Mouse (Mus musculus) urinary bladder, postnatal 14 days (tissue): Measurements from ENCODE around the gene Kremen1.

ENCODE experiments used
- DNase-seq: peaks from one replicate; pipeline ENCODE4 v3.0.0; 2021; ENCODE audit warnings: low spot score

Kremen1 gene

GRCm38 (mm10) chr11:5265764-5266163 is 4.4 kb upstream of the Kremen1 start:
- DNase-seq = no peak

DNA sequence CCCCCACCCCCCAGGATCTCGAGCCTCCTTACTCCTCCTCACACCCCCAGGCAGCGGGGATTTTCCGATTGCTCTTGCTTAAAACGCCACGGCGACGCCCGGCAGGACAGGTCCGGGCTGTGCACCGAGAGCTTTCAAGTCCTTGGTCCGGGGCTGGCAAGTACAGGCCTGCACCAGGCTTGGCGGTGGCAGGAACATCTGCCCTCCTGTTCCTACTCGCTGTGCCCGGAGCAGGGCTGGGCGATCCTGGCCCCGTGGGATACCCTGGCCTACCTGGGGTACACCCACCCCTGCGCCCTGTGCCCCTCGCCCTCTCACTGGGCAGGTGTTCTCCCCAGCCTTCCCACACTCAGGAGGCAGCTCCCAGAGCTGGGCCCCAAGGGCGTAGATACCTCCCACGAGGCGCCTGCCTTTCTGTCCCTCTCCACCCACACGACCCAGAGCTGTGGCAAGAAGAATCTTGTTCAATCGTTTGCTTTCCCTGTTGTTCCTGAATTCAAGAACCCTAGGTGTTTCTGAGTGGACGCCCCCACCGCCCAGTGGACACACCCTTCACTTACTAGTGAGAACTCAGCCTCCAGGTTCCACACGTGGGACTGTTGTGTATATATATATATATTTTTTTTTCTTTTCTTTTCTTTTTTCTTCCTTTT is 1.8 kb upstream of the Kremen1 start:
- peak; percentile 82 for DNase-seq

DNA sequence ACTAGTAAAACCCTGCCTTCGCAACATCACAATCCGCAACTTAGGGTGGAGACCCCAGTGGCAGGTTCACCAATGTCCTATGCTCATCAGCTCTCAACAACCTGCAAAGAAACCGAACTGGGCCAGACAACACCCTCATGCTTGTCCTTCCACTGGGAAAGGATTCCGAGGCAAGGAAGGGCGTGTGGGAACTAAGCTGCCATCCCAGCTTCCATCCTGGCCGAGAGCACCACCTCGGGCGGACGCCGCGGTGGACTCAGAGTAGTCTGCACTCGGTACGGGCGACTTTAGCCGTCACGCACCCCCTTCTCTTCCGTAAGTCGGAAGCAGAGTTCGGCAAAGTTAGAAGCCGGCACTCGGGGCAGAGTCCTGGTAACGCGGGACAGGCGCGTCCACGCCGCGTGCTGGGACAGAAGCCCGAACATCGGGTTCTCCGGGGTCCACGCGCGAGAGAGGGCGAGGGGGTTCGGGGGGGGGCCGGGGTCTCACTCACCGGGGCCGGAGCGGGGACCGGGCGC is 357 bp downstream of the Kremen1 start:
- peak; percentile 57 for DNase-seq

DNA sequence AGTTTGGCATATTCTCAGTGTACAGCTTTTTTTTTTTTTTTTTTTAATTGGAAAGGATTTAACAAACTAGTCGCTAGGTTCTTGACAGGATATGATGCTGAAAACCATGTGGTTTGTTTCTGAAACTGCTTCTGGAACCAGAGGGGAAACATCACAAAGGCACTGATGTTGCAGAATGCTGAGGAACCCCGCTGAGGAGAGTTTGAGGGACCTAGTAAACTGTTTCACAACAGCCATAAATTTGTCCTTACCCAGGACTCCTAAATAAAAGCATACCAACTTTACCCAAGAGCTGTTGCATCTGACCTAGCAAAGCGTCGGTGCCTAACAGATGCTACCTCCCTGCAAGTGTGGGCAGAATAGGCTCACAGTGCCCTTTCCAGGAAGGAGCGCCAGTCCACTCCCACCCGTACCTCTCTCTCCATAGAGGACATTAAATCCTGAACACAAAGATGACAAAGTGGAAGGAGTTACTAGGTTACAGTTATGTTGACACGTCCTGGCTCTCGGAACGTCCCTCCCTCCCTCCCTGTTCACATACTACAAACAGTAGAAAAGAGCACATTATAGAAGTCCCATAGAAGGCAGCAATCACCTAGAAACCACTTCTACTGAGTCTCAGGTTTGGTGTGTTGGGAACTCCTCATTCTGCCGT is 1.3 kb downstream of the Kremen1 start:
- no peak for DNase-seq

- DNase-seq = no peak
Measured at GRCm38 (mm10) chr11:5258036-5258435, 3.3 kb downstream of the Kremen1 start.

DNA sequence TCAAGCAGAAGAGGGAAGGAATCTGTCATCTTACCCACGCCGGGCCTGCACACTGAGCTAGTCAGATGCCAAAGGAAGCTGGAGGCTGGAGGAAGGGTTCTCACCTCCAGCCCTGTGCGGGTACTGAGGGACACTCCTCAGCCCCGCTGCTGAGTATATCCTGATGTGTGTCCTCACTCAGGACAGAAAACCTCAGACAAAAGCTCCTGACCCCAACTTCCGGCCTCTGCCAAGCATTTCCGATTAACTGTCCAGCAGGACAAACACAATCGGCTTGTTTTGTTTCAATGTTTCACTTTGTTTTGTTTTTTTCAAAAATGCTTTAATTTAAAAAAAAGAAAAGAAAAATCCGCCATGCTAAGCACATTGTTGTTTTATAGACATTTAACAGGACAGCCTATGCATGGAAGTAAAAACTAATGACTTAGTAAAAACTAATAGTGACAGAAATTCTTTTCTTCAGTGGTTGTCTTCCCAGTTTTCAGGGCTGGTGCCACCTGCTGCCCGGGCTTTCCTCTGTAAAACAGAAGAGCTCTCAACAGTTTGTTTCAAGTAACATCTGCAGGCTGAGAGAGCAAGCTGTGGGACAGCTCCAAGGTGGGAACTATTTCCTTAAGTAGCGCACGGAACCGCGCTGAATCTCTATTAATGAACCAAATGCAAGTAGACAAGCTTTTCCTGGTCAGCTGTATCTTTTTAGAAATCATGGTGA is 4.1 kb downstream of the Kremen1 start:
- DNase-seq = no peak

DNA sequence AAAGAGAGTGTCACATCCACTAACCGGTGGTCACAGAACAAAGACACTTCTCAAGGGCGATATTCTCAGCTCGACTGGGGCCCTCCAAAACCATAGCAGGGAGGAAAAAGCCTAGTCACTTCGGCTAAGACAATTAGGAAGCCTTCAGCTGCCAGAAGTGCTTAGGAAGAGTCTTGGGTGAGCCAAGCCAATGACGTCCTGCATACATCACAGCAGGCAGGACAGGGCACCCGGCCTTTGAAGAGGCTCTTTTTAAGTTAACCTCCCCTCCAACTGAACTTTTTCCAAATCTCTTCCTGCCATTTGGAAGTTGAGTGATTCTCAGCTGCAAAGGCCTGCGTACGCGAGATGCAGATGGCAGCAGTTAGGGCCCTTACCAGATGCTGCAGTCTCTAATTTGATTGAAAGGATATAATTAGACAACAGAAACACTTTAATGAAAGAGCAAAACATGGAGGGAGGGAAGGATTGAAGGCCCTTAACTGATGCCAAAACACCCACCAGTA is 5.8 kb downstream of the Kremen1 start:
- no peak for DNase-seq

GRCm38 (mm10) chr11:5254016-5254415 is 7.3 kb downstream of the Kremen1 start:
- DNase-seq = no peak

DNA sequence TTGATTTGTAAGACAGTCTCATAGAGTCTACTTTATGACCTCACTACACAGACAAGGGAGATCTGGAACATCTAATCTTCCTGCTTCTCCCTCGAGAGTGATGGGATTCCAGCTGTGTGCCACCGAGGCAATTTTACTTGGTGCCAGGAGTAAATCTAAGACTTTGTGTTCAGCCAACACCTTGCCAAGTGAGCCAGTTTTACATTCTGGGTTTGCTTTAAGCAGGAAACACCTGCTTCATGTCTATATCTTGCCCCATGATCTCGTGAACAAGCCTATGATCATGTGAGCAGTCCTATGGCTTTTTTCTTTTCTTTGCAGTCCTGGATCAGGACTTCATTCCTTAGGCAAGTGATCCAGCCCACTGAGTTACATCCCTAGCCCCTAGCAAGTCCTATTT is 7.8 kb downstream of the Kremen1 start:
- no peak for DNase-seq

DNA sequence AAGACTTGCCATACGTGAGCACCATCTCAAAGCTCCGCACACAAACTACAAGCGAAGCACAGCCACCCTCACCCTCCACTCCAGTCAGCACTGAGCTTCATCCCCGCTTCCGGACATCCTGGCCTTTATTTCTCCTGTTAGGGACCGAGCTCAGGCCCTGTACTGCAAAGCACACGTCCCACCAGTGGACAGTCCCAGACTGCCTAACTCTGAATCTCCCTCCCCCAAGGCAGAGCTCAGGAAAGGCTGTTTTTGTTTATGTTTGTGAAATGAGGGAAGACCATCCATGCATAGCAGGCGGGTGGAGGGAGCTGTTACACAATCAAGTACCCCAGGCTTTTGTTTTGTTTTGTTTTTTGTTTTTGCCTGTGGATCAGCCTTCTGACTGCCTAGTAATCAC is 8.6 kb downstream of the Kremen1 start:
- DNase-seq = no peak

- DNase-seq = no peak
Measured at GRCm38 (mm10) chr11:5251112-5251511, 10.2 kb downstream of the Kremen1 start.

GRCm38 (mm10) chr11:5248200-5248599 is 13.2 kb downstream of the Kremen1 start:
- no peak for DNase-seq

- DNase-seq = no peak
Measured at GRCm38 (mm10) chr11:5245431-5245830, 15.9 kb downstream of the Kremen1 start.

DNA sequence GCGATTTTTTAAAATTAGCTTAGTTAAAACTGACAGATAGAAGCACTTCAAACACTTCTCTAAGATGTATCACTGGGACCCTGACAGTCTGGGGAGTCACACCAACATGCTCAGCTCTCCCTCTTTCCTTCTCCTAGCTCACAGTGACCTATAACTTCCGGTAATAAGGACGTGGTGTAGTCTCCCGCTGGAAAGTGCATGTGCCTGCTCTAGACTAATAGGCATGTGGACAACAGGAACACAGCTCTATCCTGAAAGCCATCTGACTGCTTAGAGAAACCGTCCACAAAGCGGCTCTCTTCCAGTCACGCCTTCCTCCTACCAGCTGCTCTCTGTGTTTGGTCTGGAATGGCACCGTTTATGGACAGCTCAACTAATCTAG is 16.6 kb downstream of the Kremen1 start:
- peak; percentile 32 for DNase-seq

- peak; percentile 78 for DNase-seq
Measured at GRCm38 (mm10) chr11:5243812-5244748, 17.3 kb downstream of the Kremen1 start.

GRCm38 (mm10) chr11:5243208-5243607 is 18.1 kb downstream of the Kremen1 start:
- DNase-seq = no peak

- DNase-seq = no peak
Measured at GRCm38 (mm10) chr11:5242158-5242557, 19.2 kb downstream of the Kremen1 start.

DNA sequence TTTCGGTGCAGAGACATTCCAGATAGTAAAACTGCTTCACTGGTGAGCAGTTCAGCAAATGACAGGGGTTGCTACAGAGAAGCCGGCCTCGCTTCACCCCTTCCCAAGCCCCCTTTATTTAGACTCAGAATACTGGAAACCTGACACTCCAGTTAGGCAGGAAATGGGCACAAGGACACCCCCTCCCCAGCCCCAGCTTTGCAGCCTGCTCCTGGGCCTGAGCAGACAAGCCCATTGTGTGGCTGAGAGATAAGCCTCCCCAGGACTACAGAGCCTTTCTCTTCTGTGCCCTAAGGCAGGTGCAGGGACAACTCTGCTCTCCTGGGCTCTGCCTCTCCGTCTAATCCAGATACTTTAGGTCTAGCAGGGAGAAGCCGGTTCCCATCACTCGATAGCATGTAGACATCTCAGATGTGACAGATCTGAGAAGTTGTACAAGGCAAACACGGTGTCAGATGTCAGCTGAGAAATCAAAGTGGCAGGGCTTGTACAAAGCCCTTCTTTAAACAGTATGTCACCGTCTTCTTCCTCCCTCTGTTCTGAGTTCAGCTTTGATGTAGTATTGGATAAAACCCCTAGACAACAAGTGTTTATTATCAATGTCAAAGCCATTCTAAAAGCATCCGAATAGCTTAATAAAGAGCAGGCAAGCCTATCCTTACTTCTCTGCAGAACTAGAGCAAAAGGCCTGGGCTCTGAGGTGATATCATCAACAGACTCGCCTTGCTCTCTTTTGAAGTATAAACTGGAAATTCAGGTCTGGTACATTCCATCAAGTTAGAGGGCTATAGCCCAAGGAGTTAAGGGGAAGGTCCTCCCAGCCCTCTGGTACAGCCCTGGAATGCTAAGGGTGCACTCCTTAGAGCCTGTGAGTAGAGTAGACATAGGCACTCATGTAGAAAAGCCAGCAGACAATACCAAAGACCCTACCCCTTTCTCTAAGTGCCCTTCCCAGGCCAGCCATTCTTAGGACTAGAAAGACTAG is 21.4 kb downstream of the Kremen1 start:
- DNase-seq = peak; percentile 65

GRCm38 (mm10) chr11:5219910-5220447 is 41.4 kb downstream of the Kremen1 start:
- DNase-seq = no peak

DNA sequence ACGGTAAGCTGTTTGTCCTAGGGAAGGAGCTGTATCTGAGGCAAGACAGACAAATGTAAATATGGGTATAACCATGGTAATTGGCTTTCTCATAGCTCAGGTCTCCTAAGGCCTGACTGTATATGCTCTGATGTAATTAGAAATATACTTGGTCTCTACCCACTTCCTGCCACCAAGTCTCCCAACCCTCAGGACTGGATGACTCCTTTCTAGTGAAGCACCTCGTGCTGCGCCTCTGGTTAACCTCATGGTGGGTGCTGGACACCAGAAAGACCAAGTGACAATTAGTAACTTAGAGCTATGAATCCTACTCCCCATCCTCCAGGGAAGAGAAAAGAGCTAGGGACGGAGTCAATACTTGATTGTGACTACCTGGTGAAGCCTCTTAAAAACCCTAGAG is 42.0 kb downstream of the Kremen1 start:
- DNase-seq = no peak
